Mouse (Mus musculus) cerebellum, adult 2 months (tissue): ENCODE data around the gene Nbas. TPM values are rescaled to one million over a fixed set of nuclear protein-coding genes. Genes with fewer than 3 reads are reported as not detected.

Experiments
- DNase-seq, 2 experiments: peaks; one replicate each; pipeline ENCODE4 v3.0.0; 2021
- H3K27ac ChIP-seq: fragments of 200-500 bp; 2 replicates; pipeline ENCODE4 v1.5.1; 2012; ENCODE audit warnings: low read length, control low read depth, inconsistent platforms; ENCODE audit not compliant: insufficient read depth
- H3K27me3 ChIP-seq: fragments of 200-500 bp; 2 replicates; pipeline ENCODE4 v1.6.1; 2012; ENCODE audit warnings: inconsistent platforms, mild to moderate bottlenecking, low read length, moderate library complexity; ENCODE audit not compliant: control insufficient read depth, insufficient read depth
- H3K4me1 ChIP-seq: fragments of 200-500 bp; 2 replicates; pipeline ENCODE4 v1.6.1; 2011; ENCODE audit warnings: low read length; ENCODE audit not compliant: control insufficient read depth, insufficient read depth
- H3K4me3 ChIP-seq: fragments of 200-500 bp; replicated peaks from 2 replicates; pipeline ENCODE3; 2011; ENCODE audit warnings: mild to moderate bottlenecking, low read depth, low read length, control low read depth; ENCODE audit not compliant: insufficient read depth
- CTCF ChIP-seq: fragments of 200-500 bp; IDR thresholded peaks from 2 replicates; pipeline ENCODE4 v1.5.1; 2011; ENCODE audit warnings: low read depth, mild to moderate bottlenecking, control low read depth, low read length, moderate library complexity, borderline replicate concordance; ENCODE audit not compliant: insufficient read depth
- POLR2A ChIP-seq: fragments of 200-500 bp; IDR thresholded peaks from 2 replicates; pipeline ENCODE4 v1.6.1; 2011; ENCODE audit warnings: low read length, control low read depth, borderline replicate concordance; ENCODE audit not compliant: insufficient read depth
- WGBS: fragments of 180-500 bp; shearing (Covaris S2); methylation state at CpG from one replicate; pipeline ENCODE4 v1.1.7; 2018; 5-methylcytosine and 5-hydroxymethylcytosine counted together
- polyA plus RNA-seq: library from polyadenylated mRNA; depleted of rRNA; stranded (reverse); fragments of >200 nt; gene quantifications from 2 replicates; pipeline ENCODE4 v1.2.3, GENCODE M21; 2012

The Nbas gene
- polyA plus RNA-seq, 1 experiment: 40.4 TPM

DNA sequence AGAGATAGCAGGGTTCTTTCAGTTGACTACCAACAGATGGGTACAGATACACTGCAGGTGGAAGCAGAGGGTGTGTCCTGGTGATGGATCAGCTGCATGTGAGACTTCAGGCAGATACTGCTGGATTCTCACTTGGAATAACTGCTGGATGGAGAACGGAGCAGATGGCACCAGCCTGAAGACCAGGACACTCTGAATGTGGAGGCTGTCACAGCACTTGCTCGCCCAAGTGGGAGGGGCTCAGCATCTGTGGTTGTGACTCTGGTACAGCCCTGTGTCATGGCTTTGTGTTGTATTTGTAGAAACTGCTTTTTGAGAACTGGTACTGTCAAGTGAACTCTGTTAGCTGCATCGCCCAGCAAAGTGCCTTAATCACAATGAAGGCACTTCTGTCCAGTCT lies 231.3 kb downstream of the Nbas start:
- Histone ChIP-seq H3K4me3 (no peak overlapping the region), H3K27ac (0 out of 2 replicates have a peak overlapping the region, but pooled peaks have one; percentile 36), H3K27me3 (no peaks in the 10 kb centered on the region), H3K4me1 (peaks cover 9% of the 10 kb centered on the region)
- TF ChIP-seq POLR2A (no peak), CTCF (no peak)
- DNase-seq: no peak
- 70% methylated on average over 3 of the region's 3 CpGs for WGBS

DNA sequence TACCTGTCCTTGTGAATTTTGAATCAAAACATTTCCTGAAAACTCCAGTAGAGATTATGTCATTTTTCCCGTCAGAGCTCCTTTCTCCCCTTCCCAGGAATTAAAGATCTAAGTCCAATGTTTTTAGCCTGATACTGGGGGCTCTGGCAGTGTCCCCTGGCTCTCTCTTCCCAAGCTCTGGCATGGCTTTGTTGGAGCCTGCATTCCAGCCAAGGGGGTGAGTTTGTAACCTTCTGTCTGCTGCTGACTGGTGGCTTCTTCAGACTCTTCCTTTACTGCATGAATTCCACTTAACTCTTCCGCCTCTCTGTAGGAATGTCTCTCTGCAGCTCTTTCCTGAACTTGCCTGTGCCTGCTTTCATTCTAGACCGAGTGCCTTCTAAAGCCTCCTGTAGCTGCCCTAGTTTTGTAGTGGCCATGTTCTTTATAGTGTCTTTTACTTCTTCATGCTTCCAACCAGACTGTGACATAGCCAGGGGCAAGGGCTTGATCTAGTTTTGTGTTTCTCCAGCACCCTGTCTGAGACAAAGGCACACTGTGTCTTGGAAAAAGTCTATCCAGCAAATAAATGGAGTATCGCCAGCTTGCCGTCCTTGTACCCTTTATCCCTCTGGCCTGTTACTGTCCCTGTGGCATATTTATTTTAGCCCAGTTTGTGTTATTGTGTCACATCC lies 236.0 kb downstream of the Nbas start:
- H3K4me3 ChIP-seq: no peak overlapping the region
- peaks cover 9% of the 10 kb centered on the region; the same call in 1 of the 2 replicates for H3K4me1 ChIP-seq
- H3K27ac ChIP-seq: no peak overlapping the region
- H3K27me3 ChIP-seq: no peaks in the 10 kb centered on the region
- 57% methylated on average over 5 of the region's 5 CpGs for WGBS
- no peak for TF ChIP-seq CTCF
- DNase-seq: peak in 1 of 2 experiments; percentile 39

DNA sequence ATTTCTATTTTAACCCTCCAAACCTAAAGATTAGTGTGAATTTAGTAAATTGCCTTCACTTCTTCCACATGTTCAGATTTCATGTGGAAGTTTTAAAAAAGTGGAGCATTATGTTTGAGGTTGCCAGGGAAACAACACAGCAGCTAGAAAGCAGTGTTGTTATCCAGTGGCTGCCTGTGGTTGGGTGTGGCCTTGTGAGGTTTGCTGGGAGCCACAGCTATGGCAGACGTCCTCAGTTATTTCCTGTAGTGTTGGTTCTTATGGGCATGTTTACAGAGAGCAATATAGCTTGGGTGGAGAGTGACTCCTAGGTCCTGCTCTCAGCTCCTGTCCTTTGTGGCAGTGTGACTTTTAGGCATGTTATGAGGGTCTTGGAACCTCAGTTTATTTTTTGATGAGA lies 249.1 kb downstream of the Nbas start:
- 38% methylated on average over 1 of the region's 1 CpGs for WGBS
- Histone ChIP-seq H3K27me3 (no peaks in the 10 kb centered on the region), H3K27ac (no peak overlapping the region), H3K4me1 (no peaks in the 10 kb centered on the region; the same call in 1 of the 2 replicates), H3K4me3 (no peak overlapping the region)
- DNase-seq: no peak
- TF ChIP-seq CTCF (no peak), POLR2A (no peak)

DNA sequence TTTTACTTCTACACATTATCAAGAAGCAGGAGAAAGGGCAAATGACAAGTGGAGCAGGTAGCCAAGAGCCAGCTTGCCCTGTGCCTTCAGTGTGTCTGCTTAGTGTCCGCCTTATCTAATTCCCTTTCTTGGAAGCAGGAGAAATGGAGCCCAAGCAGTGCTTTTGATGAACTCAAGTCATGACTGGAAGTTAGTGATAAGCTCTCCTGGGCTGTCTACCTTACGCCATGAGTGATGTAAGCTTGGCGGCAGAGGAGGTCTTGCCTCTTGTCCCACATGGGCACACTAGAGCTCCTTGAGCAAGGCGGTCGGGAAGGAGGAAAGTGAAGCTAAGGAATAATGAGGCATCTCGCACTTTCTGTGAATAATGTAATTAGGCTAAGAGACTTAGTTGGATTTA lies 250.5 kb downstream of the Nbas start:
- TF ChIP-seq POLR2A: no peak
- no peak for TF ChIP-seq CTCF
- no peaks in the 10 kb centered on the region for H3K27me3 ChIP-seq
- DNase-seq: no peak
- no peaks in the 10 kb centered on the region; the same call in 1 of the 2 replicates for H3K4me1 ChIP-seq
- WGBS: 96% methylated on average over 6 of the region's 6 CpGs
- H3K27ac ChIP-seq: no peak overlapping the region
- no peak overlapping the region for H3K4me3 ChIP-seq

DNA sequence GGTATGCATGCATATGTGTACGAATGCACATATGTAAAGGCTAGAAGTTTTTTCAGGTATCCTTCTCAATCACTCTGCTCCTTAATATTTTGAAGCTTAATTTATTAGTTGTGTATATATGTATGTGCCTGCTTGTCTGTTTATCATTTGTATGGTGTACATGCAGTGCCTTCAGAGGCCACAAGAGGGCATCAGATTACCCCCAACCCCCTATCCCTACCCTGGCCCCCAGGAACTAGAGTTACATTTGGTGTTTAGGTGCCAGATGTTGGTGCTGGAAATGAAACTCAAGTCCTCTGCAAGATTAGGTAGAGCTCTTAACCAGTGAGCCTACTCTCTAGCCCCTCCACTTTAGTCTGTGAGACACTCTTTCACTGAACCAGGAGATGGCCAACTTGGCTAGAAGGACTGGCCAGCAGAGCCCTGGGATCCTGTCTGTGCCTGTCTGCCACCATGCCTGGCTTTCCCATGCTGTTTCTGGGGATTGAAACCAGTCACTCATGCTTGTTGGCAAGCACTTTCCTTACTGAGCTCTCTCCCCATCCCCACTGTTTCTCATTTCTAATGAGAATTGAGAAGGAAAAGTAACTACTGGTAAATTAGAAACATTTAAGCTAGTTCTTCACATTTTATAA lies 263.9 kb downstream of the Nbas start:
- Histone ChIP-seq H3K27ac (no peak overlapping the region), H3K4me3 (no peak overlapping the region), H3K27me3 (no peaks in the 10 kb centered on the region), H3K4me1 (no peaks in the 10 kb centered on the region)
- no peak for DNase-seq
- 90% methylated on average over 1 of the region's 1 CpGs for WGBS
- TF ChIP-seq CTCF (peak; percentile 14; the same call in 1 of the 2 replicates), POLR2A (no peak)

DNA sequence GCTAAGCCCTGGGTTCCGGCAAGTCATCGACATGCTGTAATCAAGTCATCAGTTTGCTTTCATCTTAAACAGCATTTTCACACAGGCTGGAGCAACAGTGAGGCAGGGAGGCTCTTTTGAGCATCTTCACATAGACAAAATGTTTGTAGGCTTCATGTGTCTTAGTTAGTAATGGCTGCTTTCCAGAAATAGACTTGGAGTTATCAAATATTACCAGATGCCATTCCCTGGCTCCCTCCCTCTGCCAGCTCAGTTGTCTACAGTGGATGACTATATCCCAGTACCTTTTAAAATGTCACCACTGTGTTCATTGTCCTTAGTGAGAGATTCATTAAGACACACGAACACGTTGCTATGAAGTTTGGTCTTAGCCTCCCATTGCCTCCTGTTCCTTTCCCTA lies 270.2 kb downstream of the Nbas start:
- H3K4me1 ChIP-seq: no peaks in the 10 kb centered on the region
- no peak overlapping the region for H3K27ac ChIP-seq
- no peaks in the 10 kb centered on the region for H3K27me3 ChIP-seq
- WGBS: 93% methylated on average over 4 of the region's 4 CpGs
- H3K4me3 ChIP-seq: no peak overlapping the region
- TF ChIP-seq POLR2A (no peak), CTCF (no peak)
- DNase-seq: no peak

DNA sequence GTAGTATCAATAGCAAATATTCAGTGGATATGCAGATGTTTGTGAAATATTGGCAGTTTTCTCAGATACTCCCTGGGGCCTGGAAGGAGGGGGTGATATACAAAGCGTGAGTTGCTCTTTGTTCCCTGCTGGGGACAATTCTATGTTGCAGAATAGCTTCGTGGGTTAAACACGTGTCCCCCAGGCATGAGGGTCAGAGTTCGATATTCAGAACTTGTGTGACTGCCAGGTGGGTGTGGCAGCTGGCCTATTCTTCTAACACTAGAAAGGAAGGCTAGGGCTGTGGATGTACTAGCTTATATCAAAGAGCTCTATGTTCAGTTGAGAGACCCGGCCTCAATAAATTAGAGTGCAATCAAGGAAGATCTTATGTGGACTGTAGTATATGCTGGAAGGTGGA lies 274.9 kb downstream of the Nbas start:
- DNase-seq: no peak
- 37% methylated on average over 5 of the region's 5 CpGs for WGBS
- no peak overlapping the region for H3K4me3 ChIP-seq
- no peaks in the 10 kb centered on the region for H3K4me1 ChIP-seq
- H3K27ac ChIP-seq: no peak overlapping the region
- no peaks in the 10 kb centered on the region for H3K27me3 ChIP-seq
- TF ChIP-seq POLR2A (no peak), CTCF (no peak)

DNA sequence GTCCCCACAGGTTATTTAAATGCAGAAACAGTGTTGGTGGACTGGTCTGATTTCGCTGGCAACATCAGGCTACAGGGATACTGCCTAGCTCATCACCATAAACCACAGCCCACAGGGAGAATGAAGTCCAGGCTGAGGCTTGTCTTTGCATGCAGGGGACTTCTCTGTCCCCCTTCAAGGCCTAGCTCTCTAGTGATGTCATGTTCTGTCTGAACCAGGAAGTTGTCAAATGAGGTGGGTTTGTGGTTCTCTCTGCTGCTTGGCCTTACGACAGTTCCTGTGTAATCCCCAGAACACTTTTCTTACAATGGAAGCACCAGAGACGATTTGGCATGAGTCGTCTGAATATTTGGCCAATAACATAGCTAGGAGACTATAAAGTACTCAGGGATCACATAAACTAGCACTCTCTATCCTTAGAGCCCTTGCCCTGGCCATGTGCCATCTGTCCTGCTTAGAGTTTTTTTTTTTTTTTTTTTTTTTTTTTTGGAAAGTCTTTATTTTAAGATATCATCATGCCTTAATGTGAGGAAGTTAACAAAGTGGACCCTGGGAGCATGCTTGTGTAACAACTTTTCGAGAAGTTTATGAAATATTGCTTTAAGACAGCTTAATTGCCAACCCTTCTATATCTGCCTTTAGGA lies 294.8 kb downstream of the Nbas start:
- no peak overlapping the region for H3K27ac ChIP-seq

More for the DNA sequence above, 294.8 kb downstream of the Nbas start:
- TF ChIP-seq POLR2A (no peak), CTCF (no peak)
- H3K27me3 ChIP-seq: no peaks in the 10 kb centered on the region
- DNase-seq: no peak
- no peak overlapping the region for H3K4me3 ChIP-seq
- H3K4me1 ChIP-seq: no peaks in the 10 kb centered on the region
- WGBS: 85% methylated on average over 5 of the region's 5 CpGs
